Mouse (Mus musculus) adrenal gland, postnatal 10 days (tissue): ENCODE data around the gene Gm15517. TPM values are rescaled to one million over a fixed set of nuclear protein-coding genes. Genes with fewer than 3 reads are reported as not detected.
A peak's percentile ranks its signal among the peaks of the same experiment; 100 is the strongest.
"Not testable (repeated sequence)": the region's sequence is repeated elsewhere in the genome, so short reads cannot be mapped to it uniquely, and the experiment has no call there.

ENCODE experiments used
- DNase-seq: peaks from one replicate; pipeline ENCODE4 v3.0.0; 2021; ENCODE audit warnings: mixed read lengths
- total RNA-seq, 2 experiments: library from RNA; stranded (reverse); gene quantifications; 2 replicates each; pipeline ENCODE4 v1.2.3; 2021

Gm15517 gene
- total RNA-seq, 2 experiments from 2014 or later, result not detected

- no peak for DNase-seq
Observed at GRCm38 (mm10) chr7:44271309-44271708, 10.1 kb downstream of the Gm15517 start.

- no peak for DNase-seq
Observed at GRCm38 (mm10) chr7:44272546-44272945, 11.3 kb downstream of the Gm15517 start.

- DNase-seq, result no peak
Observed at GRCm38 (mm10) chr7:44273446-44273845, 12.2 kb downstream of the Gm15517 start.

GRCm38 (mm10) chr7:44274096-44274495 lies 12.8 kb downstream of the Gm15517 start:
- no peak for DNase-seq

GRCm38 (mm10) chr7:44275546-44275945 lies 14.3 kb downstream of the Gm15517 start:
- no peak for DNase-seq

GRCm38 (mm10) chr7:44276461-44277249 lies 15.4 kb downstream of the Gm15517 start:
- DNase-seq, result no peak

GRCm38 (mm10) chr7:44277250-44277622 lies 16.0 kb downstream of the Gm15517 start:
- DNase-seq, result peak; percentile 49

- no peak for DNase-seq
Observed at GRCm38 (mm10) chr7:44280959-44281358, 19.7 kb downstream of the Gm15517 start.

- DNase-seq, result no peak
Observed at GRCm38 (mm10) chr7:44281586-44281985, 20.3 kb downstream of the Gm15517 start.

- DNase-seq, result no peak
Observed at GRCm38 (mm10) chr7:44287760-44288159, 26.5 kb downstream of the Gm15517 start.

- no peak for DNase-seq
Observed at GRCm38 (mm10) chr7:44290986-44291385, 29.7 kb downstream of the Gm15517 start.

- DNase-seq, result no peak
Observed at GRCm38 (mm10) chr7:44291418-44291817, 30.2 kb downstream of the Gm15517 start.

- not testable (repeated sequence) for DNase-seq
Observed at GRCm38 (mm10) chr7:44297501-44297900, 36.3 kb downstream of the Gm15517 start.

- DNase-seq, result no peak
Observed at GRCm38 (mm10) chr7:44303346-44304340, 42.4 kb downstream of the Gm15517 start.

- DNase-seq, result no peak
Observed at GRCm38 (mm10) chr7:44304463-44304774, 43.2 kb downstream of the Gm15517 start.

GRCm38 (mm10) chr7:44304775-44305641 lies 43.8 kb downstream of the Gm15517 start:
- peak; percentile 96 for DNase-seq

- no peak for DNase-seq
Observed at GRCm38 (mm10) chr7:44305686-44306085, 44.4 kb downstream of the Gm15517 start.

- no peak for DNase-seq
Observed at GRCm38 (mm10) chr7:44306516-44307240, 45.4 kb downstream of the Gm15517 start, which contains the start of gene Clec11a. Gene Clec11a, minus strand, starts transcription at chr7:44306902.

GRCm38 (mm10) chr7:44307261-44308020 lies 46.2 kb downstream of the Gm15517 start:
- no peak for DNase-seq

GRCm38 (mm10) chr7:44309475-44310284 lies 48.4 kb downstream of the Gm15517 start, which contains the start of gene Shank1:
Gene Shank1, plus strand, starts transcription at chr7:44310253.
- no peak for DNase-seq
